ENCODE assay signal across 11 mouse cellular contexts in the genomic region with DNA sequence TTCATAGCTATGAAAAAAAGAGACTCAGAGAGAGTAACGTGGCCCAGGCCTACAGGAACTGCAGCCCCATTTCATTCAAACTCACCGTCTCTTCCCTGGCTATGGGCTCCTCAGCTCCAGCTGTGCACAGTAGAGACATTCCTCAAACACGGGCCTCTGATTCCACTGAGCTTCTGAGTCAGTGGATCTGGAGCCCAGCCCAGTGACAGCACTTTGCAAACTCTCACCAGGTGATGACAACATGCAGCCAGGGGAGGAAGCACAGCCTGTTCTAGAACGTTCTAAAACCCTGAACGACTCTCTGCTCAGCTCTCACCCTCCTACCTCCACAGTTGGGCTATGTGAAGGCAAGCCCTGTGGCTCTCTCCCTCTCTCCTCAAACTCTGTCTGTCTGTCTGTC. TPM values are rescaled to one million over a fixed set of nuclear protein-coding genes. Genes with fewer than 3 reads are reported as not detected.
DNase-seq lines count a peak whose midpoint lies in the region; ATAC-seq and TF ChIP-seq lines count a peak whose summit lies in the region.
"Had no signal": no experiment of that assay in that cellular context is flagged by ENCODE, and none has a peak within 500 bp of the region (broad histone marks: within the 10 kb centered on the region; RNA-seq: fewer than 3 reads in every experiment).

No protein-coding gene starts in this region.

- no peak overlapping the region for H3K4me3 ChIP-seq in embryonic facial prominence, embryonic 14.5 days (ENCODE audit: low read depth, low read length)
- H3K4me3 ChIP-seq in embryonic facial prominence, embryonic 10.5 days: no peak overlapping the region
- H3K4me3 ChIP-seq in lung, embryonic 14.5 days (ENCODE audit: low read depth, low read length): no peak overlapping the region
- no peak overlapping the region for H3K4me3 ChIP-seq in stomach, postnatal 0 days (ENCODE audit: low read depth, low read length)

- no peak overlapping the region for H3K9ac ChIP-seq in embryonic facial prominence, embryonic 14.5 days (ENCODE audit: low read depth, low read length)
- no peak overlapping the region for H3K9ac ChIP-seq in lung, embryonic 14.5 days
- no peak overlapping the region for H3K9ac ChIP-seq in stomach, postnatal 0 days (ENCODE audit: low read length)

- no peak for TF ChIP-seq CTCF in lung, embryonic 14.5 days (IDR thresholded peaks at IDR 0.05; ENCODE audit: low read depth)
- TF ChIP-seq CTCF in stomach, postnatal 0 days (IDR thresholded peaks at IDR 0.05; ENCODE audit: low read depth): no peak

- peak; percentile 63 for DNase-seq in embryonic facial prominence, embryonic 14.5 days (ENCODE audit: low spot score)
- no peak for DNase-seq in embryonic facial prominence, embryonic 10.5 days (ENCODE audit: low spot score)
- peak; percentile 43 for DNase-seq in lung, embryonic 14.5 days
- no peak for DNase-seq in lung, postnatal 4 days
- peak; percentile 54 for DNase-seq in heart, postnatal 4 days
- DNase-seq in stomach, postnatal 0 days (ENCODE audit: low spot score): peak; percentile 38
- no peak for DNase-seq in kidney, adult 8-10 months

- ATAC-seq in embryonic facial prominence, embryonic 14.5 days (ENCODE audit: low read depth): peak; percentile 69; the same call in 1 of the 2 replicates
- ATAC-seq in lung, embryonic 14.5 days (ENCODE audit: insufficient read depth): no peak
- peak; percentile 45; the same call in 1 of the 2 replicates for ATAC-seq in stomach, postnatal 0 days (ENCODE audit: low FRiP score, low TSS enrichment)
- no peak for ATAC-seq in activated CD4-positive, CD25-positive, alpha-beta regulatory T cell, adult 4 months
- ATAC-seq: forebrain, embryonic 16.5 days; intestine, postnatal 0 days had no signal

- WGBS in embryonic facial prominence, embryonic 14.5 days: 33% methylated on average over 5 of the region's 5 CpGs
- 70% methylated on average over 5 of the region's 5 CpGs for WGBS in embryonic facial prominence, embryonic 10.5 days
- WGBS in lung, embryonic 14.5 days: 34% methylated on average over 5 of the region's 5 CpGs
- 27% methylated on average over 5 of the region's 5 CpGs for WGBS in stomach, postnatal 0 days

- no peaks in the 10 kb centered on the region for H3K27me3 ChIP-seq in embryonic facial prominence, embryonic 14.5 days (replicated peaks; ENCODE audit: control insufficient read depth, insufficient read depth, low read length)
- no peaks in the 10 kb centered on the region for H3K27me3 ChIP-seq in embryonic facial prominence, embryonic 10.5 days (replicated peaks; ENCODE audit: low read depth, poor library complexity, severe bottlenecking)
- H3K27me3 ChIP-seq in lung, embryonic 14.5 days (ENCODE audit: insufficient read depth, low read length): no peaks in the 10 kb centered on the region
- no peaks in the 10 kb centered on the region for H3K27me3 ChIP-seq in stomach, postnatal 0 days (ENCODE audit: control insufficient read depth, insufficient read depth, low read length)

- no peak for TF ChIP-seq EP300 in stomach, postnatal 0 days (optimal IDR thresholded peaks at IDR 0.05)

- peaks cover 11% of the 10 kb centered on the region; the same call in 1 of the 2 replicates for H3K4me1 ChIP-seq in embryonic facial prominence, embryonic 14.5 days (ENCODE audit: control insufficient read depth, insufficient read depth, low read length)
- peaks cover 25% of the 10 kb centered on the region for H3K4me1 ChIP-seq in embryonic facial prominence, embryonic 10.5 days
- H3K4me1 ChIP-seq in lung, embryonic 14.5 days (ENCODE audit: insufficient read depth): no peaks in the 10 kb centered on the region; the same call in 1 of the 2 replicates
- H3K4me1 ChIP-seq in stomach, postnatal 0 days (replicated peaks; ENCODE audit: control insufficient read depth, insufficient read depth): no peaks in the 10 kb centered on the region

- 0 out of 2 replicates have a peak, but pooled peaks cover 2% of the 10 kb centered on the region for H3K9me3 ChIP-seq in embryonic facial prominence, embryonic 14.5 days (ENCODE audit: control insufficient read depth, low read length)
- no peaks in the 10 kb centered on the region for H3K9me3 ChIP-seq in embryonic facial prominence, embryonic 10.5 days
- 0 out of 2 replicates have a peak, but pooled peaks cover under 1% of the 10 kb centered on the region for H3K9me3 ChIP-seq in lung, embryonic 14.5 days (ENCODE audit: low read depth, low read length)
- no peaks in the 10 kb centered on the region for H3K9me3 ChIP-seq in stomach, postnatal 0 days (ENCODE audit: control insufficient read depth, low read length)

- no peak overlapping the region for H3K27ac ChIP-seq in embryonic facial prominence, embryonic 14.5 days (replicated peaks; ENCODE audit: low read depth, low read length)
- H3K27ac ChIP-seq in embryonic facial prominence, embryonic 10.5 days (replicated peaks): no peak overlapping the region
- no peak overlapping the region for H3K27ac ChIP-seq in lung, embryonic 14.5 days (ENCODE audit: low read depth)
- no peak overlapping the region for H3K27ac ChIP-seq in stomach, postnatal 0 days (replicated peaks)

- H3K36me3 ChIP-seq in embryonic facial prominence, embryonic 14.5 days (ENCODE audit: control insufficient read depth, insufficient read depth, low read length): no peaks in the 10 kb centered on the region
- no peaks in the 10 kb centered on the region for H3K36me3 ChIP-seq in embryonic facial prominence, embryonic 10.5 days (replicated peaks)
- H3K36me3 ChIP-seq in lung, embryonic 14.5 days (ENCODE audit: insufficient read depth): no peaks in the 10 kb centered on the region
- H3K36me3 ChIP-seq in stomach, postnatal 0 days (ENCODE audit: control insufficient read depth, insufficient read depth, low read length): no peaks in the 10 kb centered on the region

- no peak overlapping the region for H3K4me2 ChIP-seq in embryonic facial prominence, embryonic 14.5 days (ENCODE audit: low read depth, low read length)
- no peak overlapping the region for H3K4me2 ChIP-seq in lung, embryonic 14.5 days
- no peak overlapping the region for H3K4me2 ChIP-seq in stomach, postnatal 0 days (replicated peaks; ENCODE audit: low read depth)

RNA-seq across cellular contexts. Expression of a gene that starts 1.6 kb away (rescaled TPM):
- polyA plus RNA-seq in embryonic facial prominence, embryonic 14.5 days (2014; fragmentation: Nextera tagmentation; extraction: Ambion mirVana): 0.15 and 0.34 TPM in 2 replicates
- polyA plus RNA-seq in embryonic facial prominence, embryonic 10.5 days (2016; fragmentation: Nextera tagmentation; extraction: Ambion mirVana): 0.22 and 0.33 TPM in 2 replicates
- polyA plus RNA-seq in lung, embryonic 14.5 days (2014; fragmentation: Nextera tagmentation; extraction: Ambion mirVana): 0.43 and 0.75 TPM in 2 replicates
- total RNA-seq in heart, postnatal 4 days (2021): not detected
- 0.49 and 0.53 TPM in 2 replicates for polyA plus RNA-seq in stomach, postnatal 0 days (2015; fragmentation: Nextera tagmentation; extraction: Ambion mirVana)
- polyA plus RNA-seq in activated CD4-positive, CD25-positive, alpha-beta regulatory T cell, adult 4 months (2017; shearing (Covaris generic)): not detected

RNA-seq across cellular contexts. Expression of a gene that starts 11.8 kb away (rescaled TPM):
- polyA plus RNA-seq in embryonic facial prominence, embryonic 14.5 days (2014; fragmentation: Nextera tagmentation; extraction: Ambion mirVana): 0.03 and 0.13 TPM in 2 replicates
- polyA plus RNA-seq in embryonic facial prominence, embryonic 10.5 days (2016; fragmentation: Nextera tagmentation; extraction: Ambion mirVana): not detected in 2 replicates
- polyA plus RNA-seq in lung, embryonic 14.5 days (2014; fragmentation: Nextera tagmentation; extraction: Ambion mirVana): 0.18 TPM in 1 of 2 replicates, not detected in the other
- under 1 TPM; 0.02 to 0.05 TPM for total RNA-seq in heart, postnatal 4 days (2021)
- polyA plus RNA-seq in stomach, postnatal 0 days (2015; fragmentation: Nextera tagmentation; extraction: Ambion mirVana): 0.08 TPM in 1 of 2 replicates, not detected in the other
- under 1 TPM; 0.31 to 0.74 TPM for polyA plus RNA-seq in activated CD4-positive, CD25-positive, alpha-beta regulatory T cell, adult 4 months (2017; shearing (Covaris generic))
- polyA plus RNA-seq: forebrain, embryonic 16.5 days; liver, embryonic 16.5 days had no signal

Comparison
In these comparisons a context has a peak if more than half of its experiments do, and no peak if none do; other contexts are left out.
1. DNase-seq: peak in embryonic facial prominence, embryonic 14.5 days (single experiment), lung, embryonic 14.5 days (single experiment), heart, postnatal 4 days (single experiment) and stomach, postnatal 0 days (single experiment); none in embryonic facial prominence, embryonic 10.5 days (single experiment), lung, postnatal 4 days (0 of 2) and kidney, adult 8-10 months (0 of 2).
2. ATAC-seq: peak in embryonic facial prominence, embryonic 14.5 days (single experiment) and stomach, postnatal 0 days (single experiment); none in lung, embryonic 14.5 days (single experiment) and activated CD4-positive, CD25-positive, alpha-beta regulatory T cell, adult 4 months (single experiment).